Mouse (Mus musculus): ENCODE data around the gene Ptgfrn.

Ptgfrn gene

DNA sequence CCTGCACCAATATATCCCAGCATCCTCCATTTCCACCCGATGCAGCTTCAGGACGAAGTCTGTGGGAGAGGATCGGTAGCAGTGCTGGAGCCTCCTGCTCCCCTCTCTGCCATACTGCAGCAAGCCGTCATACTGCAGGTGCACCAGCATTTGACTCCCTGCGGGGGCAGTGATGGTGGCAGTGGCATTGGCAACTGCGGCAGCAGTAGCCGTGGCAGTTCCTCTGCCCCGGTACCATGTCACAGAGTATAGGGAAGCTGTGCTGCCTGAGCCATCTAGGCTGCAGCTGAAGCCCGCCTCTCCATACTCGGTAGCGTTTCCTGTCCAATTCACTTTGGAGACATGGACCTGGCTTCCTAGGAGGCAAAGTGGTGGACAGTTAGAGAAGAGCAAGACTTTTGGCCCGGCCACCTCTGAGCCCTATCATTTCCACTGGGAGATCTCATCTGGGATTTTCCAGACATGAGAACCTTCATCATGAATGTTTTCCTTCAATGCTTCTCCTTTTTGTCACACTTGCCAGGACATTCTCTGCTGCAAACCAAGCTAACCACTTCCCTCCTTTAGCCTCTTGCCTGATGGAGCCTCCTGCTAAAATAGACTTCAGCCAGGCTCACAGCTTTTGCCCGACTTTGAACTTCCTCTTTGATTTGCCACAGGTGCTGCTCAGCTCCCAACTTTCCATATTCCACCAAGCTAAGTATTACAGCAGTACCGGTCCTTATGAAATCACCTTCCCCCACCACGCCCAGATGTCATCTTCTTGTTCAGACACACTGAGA lies 106.3 kb downstream of the Ptgfrn start:
- no peak for DNase-seq (ENCODE audit: low spot score in 2 of 2)

DNA sequence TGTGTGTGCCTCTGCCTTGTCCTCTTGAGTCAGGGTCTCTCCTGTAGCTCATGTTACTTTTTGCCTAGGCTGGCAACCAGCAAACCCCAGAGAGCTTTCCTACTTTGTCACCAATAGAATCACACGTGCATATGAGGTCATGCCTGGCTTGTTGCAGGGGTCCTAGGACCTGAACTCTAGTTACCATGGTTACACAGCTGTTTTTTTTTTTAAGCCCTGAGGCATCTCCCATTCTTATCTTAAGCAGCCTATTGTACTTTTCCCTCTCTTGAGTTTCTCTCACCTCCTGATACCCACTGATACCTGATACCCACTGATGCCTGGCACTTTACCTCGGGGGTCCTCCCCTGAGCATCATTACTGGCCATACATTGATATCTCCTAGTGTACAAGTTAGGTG lies 110.3 kb downstream of the Ptgfrn start:
- no peak for DNase-seq (ENCODE audit: low spot score in 2 of 2)

DNA sequence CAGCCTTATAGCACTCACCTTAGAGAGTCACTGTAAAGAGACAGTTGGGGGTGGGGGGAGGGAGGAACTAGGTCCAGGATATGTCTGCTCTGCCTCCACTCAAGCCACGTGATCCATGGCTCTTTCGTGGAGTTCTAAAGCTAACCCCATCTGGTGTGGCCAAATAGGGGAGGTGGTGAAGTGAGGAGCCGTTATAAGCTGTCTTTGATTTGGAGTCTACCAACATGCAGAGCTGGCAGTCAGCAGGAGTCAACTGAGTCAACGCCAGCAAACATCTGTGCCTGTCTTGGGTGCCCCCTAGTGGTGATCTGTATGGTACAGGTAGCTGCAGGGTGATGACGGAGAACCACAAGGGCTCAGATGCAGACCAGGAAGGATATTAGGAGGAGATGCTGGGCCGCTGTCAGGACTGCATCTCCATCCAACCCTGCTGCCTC lies 111.2 kb downstream of the Ptgfrn start:
- peak; percentile 67 to 71 for DNase-seq (ENCODE audit: low spot score in 2 of 2)

DNA sequence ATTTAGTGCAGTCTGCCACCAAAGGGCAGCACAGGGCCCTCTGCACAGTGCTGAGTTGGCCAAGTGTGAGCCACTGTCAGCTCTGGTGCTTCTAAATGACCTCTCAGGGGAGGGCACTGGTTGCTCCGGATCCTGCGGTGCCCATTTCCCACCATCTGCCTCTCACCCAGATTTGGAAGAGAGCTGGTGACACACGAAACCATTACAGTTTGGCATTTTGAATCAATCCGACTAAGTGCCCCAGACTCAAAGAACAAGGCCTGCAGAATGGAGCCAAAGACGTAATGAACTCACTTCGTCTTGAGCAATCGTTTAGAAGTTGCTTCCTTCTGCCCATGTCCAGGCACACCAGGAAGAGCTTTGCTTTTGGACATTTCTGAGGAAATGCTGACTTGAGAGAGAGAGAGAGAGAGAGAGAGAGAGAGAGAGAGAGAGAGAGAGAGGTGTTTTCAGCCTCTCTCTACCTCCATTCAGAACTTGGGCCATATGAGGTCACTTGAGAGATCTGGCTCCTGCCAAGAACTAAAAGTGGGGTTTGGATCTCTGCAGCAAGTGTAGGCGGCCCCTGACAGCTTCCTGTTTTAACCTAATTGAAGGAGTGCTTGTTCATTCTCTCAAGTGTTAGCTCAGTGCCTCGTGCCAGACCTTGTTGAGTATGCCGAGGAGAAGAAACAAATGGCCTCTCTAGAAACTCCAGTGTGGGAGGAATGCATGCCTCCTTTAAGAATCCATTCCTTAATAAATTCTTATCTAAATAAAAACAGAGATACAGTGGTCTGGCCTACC lies 112.1 kb downstream of the Ptgfrn start:
- DNase-seq (ENCODE audit: low spot score in 2 of 2), result no peak

DNA sequence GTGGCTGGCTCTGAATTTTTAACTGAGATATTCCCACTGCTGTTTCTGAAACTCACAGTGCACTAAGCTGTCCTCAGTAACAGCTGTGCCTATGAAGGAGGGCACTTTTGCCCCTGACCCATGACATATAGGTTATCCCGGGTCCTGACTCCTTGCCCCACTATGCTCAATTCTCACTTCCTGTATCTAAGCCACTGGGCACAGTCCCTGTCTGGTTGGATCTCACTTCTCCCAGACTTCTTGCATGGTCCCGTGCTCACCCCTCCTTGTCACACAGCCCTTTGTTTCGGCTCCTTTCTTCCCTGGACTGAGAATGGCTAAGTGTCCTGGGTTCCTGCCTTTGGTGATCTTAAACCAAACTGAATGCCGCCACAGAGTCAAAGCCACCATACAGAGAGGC lies 115.8 kb downstream of the Ptgfrn start:
- DNase-seq (ENCODE audit: low spot score in 2 of 2), result no peak

DNA sequence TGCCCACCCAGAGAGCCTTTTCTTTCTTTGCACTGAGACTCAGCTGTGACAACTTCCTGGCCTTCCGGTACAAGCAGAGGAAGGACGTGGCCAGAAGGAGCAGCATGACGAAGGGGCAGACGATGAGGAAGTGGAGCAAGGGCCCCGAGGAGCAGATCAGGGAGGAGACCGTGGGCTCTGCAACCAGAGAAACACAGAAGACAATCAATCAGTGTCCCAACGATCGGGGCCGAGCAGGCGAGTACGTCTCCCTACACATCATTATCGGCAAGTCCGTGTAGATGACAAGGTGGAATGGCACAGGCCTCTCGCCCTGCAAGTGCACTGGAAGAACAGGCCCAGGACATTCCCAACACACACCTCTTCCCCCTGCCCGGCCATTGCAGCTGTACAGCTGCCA lies 116.4 kb downstream of the Ptgfrn start:
- DNase-seq (ENCODE audit: low spot score in 2 of 2), result peak; percentile 35 to 52

DNA sequence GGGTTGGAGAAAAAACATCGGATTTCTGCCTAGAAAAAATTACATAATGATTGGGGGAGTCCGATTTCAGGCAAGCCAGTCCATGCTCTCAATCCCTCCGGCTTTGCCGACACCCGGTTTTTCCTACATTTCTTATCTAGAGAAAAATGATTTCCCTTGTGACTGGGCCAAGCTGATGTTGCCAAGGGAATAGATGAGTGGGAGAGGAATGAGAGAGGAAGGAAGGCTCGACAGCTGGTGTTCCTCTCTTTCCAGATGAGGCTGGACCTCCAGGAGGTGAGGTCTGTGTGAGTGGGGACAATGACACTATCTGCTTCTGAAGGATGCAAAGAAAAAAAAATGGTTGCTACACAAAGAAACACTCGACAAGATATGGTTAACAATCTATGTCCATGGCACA lies 116.9 kb downstream of the Ptgfrn start:
- no peak for DNase-seq (ENCODE audit: low spot score in 2 of 2)

Data from spleen, postnatal 36 days (tissue).